Mouse (Mus musculus) lung, embryonic 14.5 days (tissue): Measurements from ENCODE around the gene Map3k5. TPM values are rescaled to one million over a fixed set of nuclear protein-coding genes. Genes with fewer than 3 reads are reported as not detected.

Source experiments
- ATAC-seq: fragments of 200-750 bp; cut with Nextera tagmentation; 2 replicates; pipeline ENCODE4 v1.8.0; 2017; ENCODE audit warnings: mild to moderate bottlenecking, moderate TSS enrichment, moderate library complexity; ENCODE audit not compliant: insufficient read depth
- DNase-seq: peaks from one replicate; pipeline ENCODE4 v3.0.0-alpha.2; 2015
- H3K27ac ChIP-seq: fragments of 300-500 bp; sonication (generic); 2 replicates; pipeline ENCODE4 v1.5.1; 2014; ENCODE audit warnings: low read depth, mild to moderate bottlenecking, moderate library complexity
- H3K27me3 ChIP-seq: fragments of 300-500 bp; sonication (generic); 2 replicates; pipeline ENCODE4 v1.6.1; 2014; ENCODE audit warnings: low read length, control low read depth; ENCODE audit not compliant: insufficient read depth
- H3K36me3 ChIP-seq: fragments of 300-500 bp; sonication (generic); 2 replicates; pipeline ENCODE4 v1.6.1; 2014; ENCODE audit warnings: control low read depth; ENCODE audit not compliant: insufficient read depth
- H3K4me1 ChIP-seq: fragments of 300-500 bp; sonication (generic); 2 replicates; pipeline ENCODE4 v1.6.1; 2014; ENCODE audit warnings: antibody characterized with exemption, control low read depth; ENCODE audit not compliant: insufficient read depth
- H3K4me2 ChIP-seq: fragments of 300-500 bp; sonication (generic); 2 replicates; pipeline ENCODE4 v1.6.1; 2014; ENCODE audit warnings: mild to moderate bottlenecking
- H3K4me3 ChIP-seq: fragments of 300-500 bp; sonication (generic); 2 replicates; pipeline ENCODE4 v1.5.1; 2014; ENCODE audit warnings: low read depth, low read length
- H3K9ac ChIP-seq: fragments of 300-500 bp; sonication (generic); 2 replicates; pipeline ENCODE4 v1.6.1; 2014
- H3K9me3 ChIP-seq: fragments of 300-500 bp; sonication (generic); 2 replicates; pipeline ENCODE4 v1.6.1; 2016; ENCODE audit warnings: low read depth, low read length, control low read depth
- CTCF ChIP-seq: IDR thresholded peaks from 2 replicates; pipeline ENCODE4 v1.5.1; 2016; ENCODE audit warnings: antibody characterized with exemption, low read depth
- WGBS: fragments of 180-500 bp; shearing (Covaris S2); extraction: QIAGEN DNeasy Blood & Tissue Kit; methylation state at CpG from one replicate; pipeline ENCODE4 v1.1.7; 2014; 5-methylcytosine and 5-hydroxymethylcytosine counted together
- polyA plus RNA-seq: library from polyadenylated mRNA; unstranded; fragments of >200 nt; fragmentation: Nextera tagmentation; extraction: Ambion mirVana; gene quantifications from 2 replicates; pipeline ENCODE4 v1.2.1, GENCODE M21; 2014

Map3k5 gene
- polyA plus RNA-seq, 1 experiment from 2014 or later, result 2.5 TPM

DNA sequence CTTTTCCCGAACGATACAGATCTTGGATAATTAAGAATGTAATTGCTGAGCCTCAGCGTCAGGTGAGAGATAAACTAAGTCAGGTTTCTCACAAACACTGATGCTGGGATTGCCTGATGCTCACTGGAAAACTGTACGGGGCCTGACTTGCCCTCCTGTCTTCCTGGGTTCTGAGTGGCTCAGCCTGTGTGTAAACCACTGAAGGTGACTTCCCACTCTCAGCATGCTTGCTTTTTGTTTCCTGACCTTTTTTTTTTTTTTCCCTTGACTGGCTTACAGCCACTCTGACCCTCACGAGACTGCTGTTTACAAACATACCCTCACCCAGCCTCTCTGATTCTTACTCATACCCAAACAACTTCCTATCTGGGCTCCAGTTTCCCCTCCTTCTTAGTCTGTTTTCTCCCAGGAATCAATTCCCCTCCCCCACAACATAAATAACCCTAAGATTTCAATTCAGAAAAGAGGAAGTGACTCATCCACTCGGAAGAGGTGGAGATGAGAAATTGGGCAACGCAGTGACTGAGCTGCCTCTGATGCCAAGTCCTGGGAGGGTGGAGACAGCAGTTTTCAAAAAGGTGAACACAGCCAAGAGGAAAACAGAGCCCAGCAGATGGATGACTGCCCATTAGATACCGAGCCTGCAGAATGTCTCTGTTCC lies 170.1 kb downstream of the Map3k5 start:
- H3K27me3 ChIP-seq, result no peaks in the 10 kb centered on the region
- no peak overlapping the region for H3K9ac ChIP-seq
- ATAC-seq, result peak; percentile 71
- H3K27ac ChIP-seq, result no peak overlapping the region
- DNase-seq, result peak; percentile 74
- peaks cover 3% of the 10 kb centered on the region for H3K4me1 ChIP-seq
- WGBS, result 46% methylated on average over 8 of the region's 8 CpGs
- H3K4me3 ChIP-seq, result no peak overlapping the region
- no peak for TF ChIP-seq CTCF
- 0 out of 2 replicates have a peak, but pooled peaks cover 5% of the 10 kb centered on the region for H3K36me3 ChIP-seq
- H3K9me3 ChIP-seq, result no peaks in the 10 kb centered on the region
- no peak overlapping the region; the same call in 1 of the 2 replicates for H3K4me2 ChIP-seq

DNA sequence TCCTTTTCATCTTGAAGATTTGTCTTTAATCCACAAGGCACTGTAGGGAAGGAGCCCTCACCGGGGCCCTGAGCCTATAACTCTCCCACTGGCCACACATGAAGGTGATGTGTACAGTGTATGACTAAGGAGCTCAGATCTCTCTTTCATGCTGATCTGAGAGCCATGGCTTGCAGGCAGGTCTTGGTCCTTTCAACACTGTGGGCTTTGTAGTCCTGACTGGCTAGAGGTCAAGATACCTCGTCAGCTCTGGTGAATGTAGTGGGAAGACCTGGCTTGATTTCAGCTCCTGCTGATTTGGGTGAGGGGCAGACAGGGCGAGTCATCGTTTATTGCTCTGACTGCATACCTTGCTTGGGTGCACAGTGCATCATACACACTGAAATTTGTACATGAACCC lies 171.3 kb downstream of the Map3k5 start:
- H3K9ac ChIP-seq, result no peak overlapping the region
- no peak for TF ChIP-seq CTCF
- no peak overlapping the region for H3K27ac ChIP-seq
- H3K36me3 ChIP-seq, result no peaks in the 10 kb centered on the region
- DNase-seq, result no peak
- ATAC-seq, result no peak
- no peak overlapping the region for H3K4me3 ChIP-seq
- peaks cover 3% of the 10 kb centered on the region for H3K4me1 ChIP-seq
- 78% methylated on average over 4 of the region's 4 CpGs for WGBS
- no peaks in the 10 kb centered on the region for H3K9me3 ChIP-seq
- H3K27me3 ChIP-seq, result no peaks in the 10 kb centered on the region
- no peak overlapping the region for H3K4me2 ChIP-seq

DNA sequence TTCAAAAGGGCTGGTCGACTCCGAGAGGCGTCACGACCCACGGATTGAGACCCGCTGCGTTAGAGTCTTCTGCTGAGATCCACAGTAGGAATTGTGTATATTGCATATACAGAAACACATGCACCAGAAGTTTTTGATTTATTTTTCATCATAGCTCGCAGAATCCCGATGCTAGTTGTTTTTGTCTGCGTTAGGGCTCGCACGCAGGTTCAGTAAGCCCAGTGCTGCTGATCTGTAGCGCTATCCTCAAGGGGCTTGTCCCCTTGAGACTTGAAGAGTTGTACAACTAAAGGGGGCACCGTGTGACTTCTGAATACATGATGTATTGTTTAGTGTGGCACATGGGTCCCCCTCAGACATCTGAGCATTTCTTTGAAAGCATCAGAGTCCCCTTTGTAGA lies 172.8 kb downstream of the Map3k5 start:
- no peak overlapping the region for H3K9ac ChIP-seq
- no peaks in the 10 kb centered on the region for H3K27me3 ChIP-seq
- no peak for TF ChIP-seq CTCF
- peaks cover 3% of the 10 kb centered on the region for H3K4me1 ChIP-seq
- H3K36me3 ChIP-seq, result no peaks in the 10 kb centered on the region
- no peak overlapping the region for H3K4me2 ChIP-seq
- H3K9me3 ChIP-seq, result no peaks in the 10 kb centered on the region
- 81% methylated on average over 14 of the region's 14 CpGs for WGBS
- H3K27ac ChIP-seq, result no peak overlapping the region
- H3K4me3 ChIP-seq, result no peak overlapping the region
- ATAC-seq, result no peak
- no peak for DNase-seq

DNA sequence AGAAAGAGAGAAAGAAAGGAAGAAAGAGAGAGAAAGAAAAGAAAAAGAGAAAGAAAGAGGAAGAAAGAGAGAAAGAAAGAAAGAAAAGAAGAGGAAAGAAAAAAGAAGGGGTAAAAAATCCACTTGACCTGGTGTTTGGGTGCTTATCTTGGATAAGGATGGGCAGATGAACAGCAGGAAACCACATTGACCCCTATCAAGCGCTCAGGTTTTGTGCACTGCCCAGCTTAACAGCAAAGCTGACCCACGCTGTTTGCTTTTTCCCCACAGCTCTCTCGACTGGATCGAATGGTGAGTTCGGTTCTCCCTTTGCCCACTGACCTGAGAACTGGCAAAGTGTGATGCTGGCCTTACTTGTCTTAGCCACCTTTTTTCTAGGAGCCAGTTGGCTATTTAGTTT lies 177.2 kb downstream of the Map3k5 start:
- H3K4me2 ChIP-seq, result no peak overlapping the region
- TF ChIP-seq CTCF, result no peak
- H3K4me3 ChIP-seq, result no peak overlapping the region
- no peaks in the 10 kb centered on the region for H3K9me3 ChIP-seq
- 72% methylated on average over 5 of the region's 5 CpGs for WGBS
- H3K27me3 ChIP-seq, result no peaks in the 10 kb centered on the region
- no peaks in the 10 kb centered on the region for H3K36me3 ChIP-seq
- no peak overlapping the region for H3K27ac ChIP-seq
- DNase-seq (no peak), ATAC-seq (no peak)
- no peaks in the 10 kb centered on the region for H3K4me1 ChIP-seq
- no peak overlapping the region for H3K9ac ChIP-seq

DNA sequence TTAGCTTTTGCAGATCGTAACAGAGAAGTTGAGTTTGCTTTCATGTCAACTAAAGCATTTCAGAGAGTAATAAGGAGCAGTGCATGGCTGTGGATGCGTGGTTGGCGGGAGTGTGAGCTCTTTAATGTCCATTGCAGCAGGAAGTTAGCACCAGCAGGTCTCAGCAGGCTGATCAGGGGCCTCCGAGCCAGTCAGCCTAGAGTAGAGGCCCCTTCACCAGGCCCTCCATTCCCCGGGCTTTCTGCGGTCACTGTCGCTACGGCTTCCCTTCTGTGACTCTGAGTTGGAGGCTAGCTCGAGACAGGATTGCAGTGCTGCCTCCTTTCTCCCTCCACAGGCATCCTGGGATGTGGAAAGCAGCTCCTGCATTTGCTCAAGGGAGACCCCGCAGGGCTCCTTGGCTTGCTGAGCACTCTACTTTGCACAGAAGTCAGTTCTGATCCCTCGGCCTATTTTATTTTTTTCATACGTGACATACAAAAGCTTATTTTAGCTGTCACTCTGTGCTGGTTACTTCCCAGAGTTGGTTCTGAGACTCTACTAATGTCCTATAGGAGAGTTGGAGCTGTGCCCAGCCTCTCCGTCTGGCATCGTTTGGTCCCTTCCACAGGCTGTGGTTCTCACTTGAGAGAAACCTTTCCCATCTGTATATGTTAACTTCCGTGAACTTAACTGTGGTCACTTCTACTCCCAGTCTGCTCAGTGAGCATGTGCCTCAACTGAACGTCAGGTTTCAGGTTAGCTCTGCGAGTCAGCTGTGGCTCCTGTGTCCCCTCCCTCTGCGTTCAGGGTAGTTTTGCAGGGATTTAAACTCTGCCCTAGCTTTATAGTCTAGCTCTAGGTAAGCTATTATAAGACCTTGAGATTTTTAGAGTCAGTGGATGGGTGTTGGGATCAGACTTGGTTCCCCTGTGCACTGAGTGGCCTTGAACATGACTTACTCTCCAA lies 178.0 kb downstream of the Map3k5 start:
- TF ChIP-seq CTCF, result no peak
- H3K9me3 ChIP-seq, result no peaks in the 10 kb centered on the region
- no peak overlapping the region for H3K9ac ChIP-seq
- H3K4me1 ChIP-seq, result no peaks in the 10 kb centered on the region
- WGBS, result 68% methylated on average over 18 of the region's 18 CpGs
- H3K4me2 ChIP-seq, result no peak overlapping the region
- DNase-seq, result peak; percentile 55
- H3K4me3 ChIP-seq, result no peak overlapping the region
- no peaks in the 10 kb centered on the region for H3K27me3 ChIP-seq
- no peak; the same call in 1 of the 2 replicates for ATAC-seq
- H3K36me3 ChIP-seq, result no peaks in the 10 kb centered on the region
- no peak overlapping the region for H3K27ac ChIP-seq

DNA sequence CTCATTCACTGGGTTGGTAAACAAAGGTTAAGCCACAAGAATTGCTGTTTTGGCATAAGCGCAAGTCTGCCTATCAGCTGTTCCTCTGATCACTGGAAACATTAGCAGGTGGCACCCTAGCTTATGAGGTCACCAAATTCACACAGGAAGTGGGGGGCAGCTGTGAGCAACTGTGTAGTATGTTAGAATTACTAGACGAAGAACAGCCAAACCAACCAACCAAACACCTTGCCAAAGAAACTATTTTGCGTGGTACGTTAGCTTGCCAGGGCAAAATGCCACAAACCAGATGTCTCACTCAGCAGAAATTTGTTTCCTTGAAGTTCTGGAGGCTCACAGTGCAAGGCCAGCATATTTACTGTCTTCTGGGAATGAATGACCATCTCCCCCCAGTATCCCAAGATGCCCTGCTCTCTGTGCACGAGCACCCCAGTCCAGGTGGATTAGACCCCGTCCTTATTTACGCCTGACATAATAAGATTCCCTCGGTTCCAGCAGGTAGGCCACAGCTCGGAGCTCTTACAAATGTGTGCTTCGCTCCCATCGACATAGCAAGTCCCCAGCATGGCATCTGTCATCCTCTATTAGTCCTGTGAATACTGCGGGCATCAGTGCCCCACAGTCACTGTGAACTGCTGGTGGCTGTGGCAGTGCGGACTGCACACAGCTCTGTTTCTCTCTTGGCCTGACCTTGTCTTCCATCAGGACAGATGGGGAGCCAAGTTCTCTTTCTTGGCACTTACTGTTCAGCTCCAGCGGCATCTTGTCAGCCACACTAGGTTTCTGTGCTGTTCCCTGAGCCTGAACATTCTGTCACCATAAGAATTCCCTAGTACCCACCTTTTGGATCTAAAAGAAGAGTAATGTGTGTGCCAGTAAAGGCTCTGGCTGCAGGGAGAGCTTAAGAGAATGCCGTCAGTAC lies 185.5 kb downstream of the Map3k5 start:
- Histone ChIP-seq H3K9ac (no peak overlapping the region), H3K4me3 (no peak overlapping the region), H3K27ac (no peak overlapping the region), H3K4me1 (no peaks in the 10 kb centered on the region), H3K27me3 (no peaks in the 10 kb centered on the region), H3K36me3 (no peaks in the 10 kb centered on the region), H3K4me2 (no peak overlapping the region), H3K9me3 (no peaks in the 10 kb centered on the region)
- no peak for ATAC-seq
- no peak for TF ChIP-seq CTCF
- DNase-seq, result no peak
- 86% methylated on average over 15 of the region's 15 CpGs for WGBS
